Mouse (Mus musculus) activated CD4-positive, CD25-positive, alpha-beta regulatory T cell, adult 9 weeks (primary cell): ENCODE data around the gene Btbd35f3. TPM values are rescaled to one million over a fixed set of nuclear protein-coding genes. Genes with fewer than 3 reads are reported as not detected.

Source experiments
- polyA plus RNA-seq: library from polyadenylated mRNA; unstranded; fragments of 100-300 nt; shearing (Covaris generic); gene quantifications from one replicate; pipeline ENCODE4 v1.2.1, GENCODE M21; 2017

Gene Btbd35f3
- polyA plus RNA-seq = not detected

DNA sequence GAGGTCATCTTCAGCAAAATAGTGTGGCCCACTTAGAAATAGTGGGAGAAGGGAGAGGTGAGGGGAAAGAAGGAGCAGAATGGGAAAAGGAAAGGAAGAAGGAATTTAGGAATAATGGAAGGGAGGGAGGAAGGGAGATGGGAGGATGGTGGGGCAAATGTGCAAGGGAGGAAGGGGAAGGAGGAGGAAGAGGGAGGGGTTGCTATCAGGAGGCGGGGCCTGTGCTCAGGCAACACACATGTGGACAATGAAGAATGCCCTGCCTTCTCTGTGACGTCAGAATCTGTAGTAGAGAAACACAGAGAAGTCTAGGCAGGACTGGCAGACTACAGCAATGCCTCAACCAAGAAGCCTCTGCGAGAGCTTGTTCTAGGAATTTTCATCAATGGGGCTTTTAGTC lies at the start of gene Btbd35f3:
TSS of gene Btbd35f3 (plus strand) at position 301 of the 400 bp plus-strand sequence.

Other genes starting within 250 kb of the Btbd35f3 start
- not detected for gene Btbd35f16, start 80.7 kb upstream of the Btbd35f3 start, polyA plus RNA-seq
- not detected for gene Btbd35f28, start 158.9 kb downstream of the Btbd35f3 start, polyA plus RNA-seq